Mouse (Mus musculus): Measurements from ENCODE around the gene 1700029P11Rik.

1700029P11Rik gene

GRCm38 (mm10) chr15:81980321-81980720 is at the start of gene 1700029P11Rik:
Gene 1700029P11Rik (plus strand): TSS chr15:81980540.
- DNase-seq, result no peak

DNA sequence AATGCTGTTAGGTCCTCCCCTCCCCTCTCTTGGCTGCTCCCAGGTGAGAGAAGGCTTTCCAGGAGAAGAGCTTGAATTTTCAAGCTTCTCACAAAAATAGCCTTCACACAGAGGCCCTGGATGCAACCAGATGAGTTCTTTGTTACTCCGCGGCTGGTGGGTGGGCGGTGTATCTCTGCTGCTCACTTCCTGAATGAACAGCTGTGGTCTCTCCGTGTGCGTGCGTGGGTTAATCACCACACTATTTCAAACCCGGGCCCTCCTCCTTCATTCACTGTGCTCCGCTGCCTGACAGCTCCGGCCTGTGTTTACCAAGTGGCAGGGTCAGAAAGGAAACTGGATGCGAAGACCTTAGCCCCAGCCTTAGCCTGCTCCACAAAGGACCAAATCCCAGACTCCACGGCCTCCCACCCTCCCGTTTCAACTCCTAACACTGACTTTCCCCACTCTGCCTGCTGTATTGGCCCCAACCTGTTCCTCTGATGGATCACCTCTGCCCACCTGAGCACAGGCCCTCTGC is 47.3 kb upstream of the 1700029P11Rik start:
- DNase-seq, result no peak

GRCm38 (mm10) chr15:81933986-81934385 is 46.4 kb upstream of the 1700029P11Rik start:
- DNase-seq, result no peak

- DNase-seq, result no peak
Measured at GRCm38 (mm10) chr15:81935869-81936637, 44.3 kb upstream of the 1700029P11Rik start.

DNA sequence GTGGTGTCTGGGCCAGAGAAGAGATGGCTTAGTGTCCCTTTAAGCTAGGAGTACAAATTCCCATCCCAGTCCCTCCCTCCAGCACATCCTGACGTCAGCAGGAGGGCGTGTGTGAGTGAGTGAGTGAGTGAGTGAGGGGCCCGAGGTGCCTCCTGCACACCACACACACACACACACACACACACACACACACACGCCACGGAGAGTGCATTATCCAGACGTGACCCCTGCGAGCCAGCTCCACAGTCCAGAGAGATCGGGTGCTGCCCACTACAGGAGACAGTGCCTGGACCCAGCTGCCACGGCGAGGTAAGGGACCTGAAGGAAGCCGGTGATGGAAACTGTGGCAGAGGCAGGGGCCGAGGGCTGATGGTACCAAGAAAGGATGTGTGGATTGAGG is 43.7 kb upstream of the 1700029P11Rik start, which contains the start of gene Csdc2:
Gene Csdc2 (plus strand): TSS at position 81 of the 400 bp plus-strand sequence.
- DNase-seq, result peak; percentile 80 to 81

- DNase-seq, result peak; percentile 62 to 69
Measured at GRCm38 (mm10) chr15:81937098-81937972, 43.0 kb upstream of the 1700029P11Rik start.

DNA sequence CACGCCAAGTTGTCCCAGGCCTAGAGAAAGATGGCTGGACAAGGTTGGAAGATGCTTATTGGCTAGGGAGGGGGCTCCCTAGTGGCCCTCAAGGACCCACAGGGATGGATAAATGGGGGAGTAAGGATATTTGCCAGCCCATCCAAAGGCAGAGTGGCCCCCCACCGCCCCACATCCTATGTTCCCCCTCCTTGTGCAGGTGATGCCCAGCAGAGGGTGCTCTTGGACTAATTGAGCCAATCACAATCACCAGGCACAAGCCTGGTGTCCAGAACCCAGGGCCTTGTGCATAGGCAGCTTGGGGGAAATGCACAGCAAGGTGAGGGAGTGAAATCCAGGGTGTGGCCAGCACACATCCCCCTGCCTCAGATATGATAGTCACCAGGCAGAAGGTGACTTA is 42.1 kb upstream of the 1700029P11Rik start:
- peak; percentile 75 to 85 for DNase-seq

DNA sequence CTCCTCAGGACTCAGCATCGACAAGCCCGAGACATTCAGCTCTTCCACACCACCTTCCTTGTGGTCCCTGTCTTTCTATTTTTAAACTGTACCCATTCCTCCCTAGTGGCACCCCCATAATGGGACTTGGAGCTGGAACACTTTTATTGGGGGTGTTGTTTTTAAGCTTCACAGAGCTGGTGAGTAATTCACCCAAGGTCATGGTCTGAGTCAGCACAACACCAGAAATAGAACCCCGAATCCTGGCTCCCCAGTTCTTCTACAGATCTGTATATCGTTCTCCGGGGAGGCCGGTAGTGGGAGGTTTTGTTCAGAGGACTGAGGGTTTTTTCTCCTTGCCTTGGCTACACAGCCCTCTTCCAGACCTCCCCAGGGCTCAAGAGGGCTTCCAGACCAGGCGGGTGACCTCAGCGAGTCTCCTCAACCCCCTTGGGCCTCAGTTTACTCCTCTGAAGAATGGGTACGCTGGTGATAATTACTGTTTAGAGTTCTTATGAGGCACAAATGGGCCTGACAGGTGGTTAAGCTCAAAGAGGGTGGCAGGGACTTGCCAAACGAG is 41.1 kb upstream of the 1700029P11Rik start:
- DNase-seq, result no peak

- DNase-seq, result no peak
Measured at GRCm38 (mm10) chr15:81939774-81940173, 40.6 kb upstream of the 1700029P11Rik start.

GRCm38 (mm10) chr15:81940219-81940618 is 40.1 kb upstream of the 1700029P11Rik start:
- DNase-seq, result no peak

DNA sequence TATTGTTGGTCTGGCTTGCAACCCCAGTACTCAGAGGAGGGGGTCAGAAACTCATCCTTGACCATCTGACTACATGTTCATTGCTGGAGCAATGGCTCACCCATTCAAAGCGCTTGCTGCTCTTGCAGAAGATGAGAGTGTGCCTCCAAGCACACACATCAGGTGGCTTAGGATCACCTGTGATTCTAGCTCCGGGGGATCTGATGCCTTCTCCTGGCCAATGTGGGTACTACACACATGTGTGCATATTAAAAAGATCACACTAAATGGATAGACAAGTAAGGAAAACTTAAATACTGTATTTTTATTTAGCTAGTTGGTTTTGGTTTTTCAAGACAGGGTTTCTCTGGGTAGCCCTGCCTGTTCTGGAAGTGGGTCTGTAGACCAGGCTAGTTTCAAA is 39.3 kb upstream of the 1700029P11Rik start:
- no peak for DNase-seq

- DNase-seq, result no peak
Measured at GRCm38 (mm10) chr15:81943176-81943749, 37.1 kb upstream of the 1700029P11Rik start.

GRCm38 (mm10) chr15:81949076-81949475 is 31.3 kb upstream of the 1700029P11Rik start:
- DNase-seq, result no peak

- DNase-seq, result no peak
Measured at GRCm38 (mm10) chr15:81949476-81950131, 30.7 kb upstream of the 1700029P11Rik start.

DNA sequence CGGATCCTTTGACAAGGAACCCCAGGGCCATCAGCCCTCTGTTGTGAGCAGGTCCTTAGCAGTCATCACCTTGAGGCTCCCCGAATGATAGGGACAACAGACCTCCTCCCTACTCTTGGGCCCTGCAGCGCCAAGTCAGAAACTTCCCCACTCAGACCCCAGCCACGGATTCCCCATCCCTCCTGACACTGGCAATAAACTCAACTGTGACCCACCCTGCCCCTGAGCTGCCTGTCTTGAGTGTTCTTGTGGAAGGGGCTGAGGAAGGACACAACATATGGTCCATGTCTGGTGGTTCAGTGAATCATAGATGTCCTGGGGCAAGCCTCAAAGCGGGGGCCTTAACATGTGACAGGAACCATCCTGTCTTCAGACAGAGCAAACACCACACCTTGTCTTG is 29.6 kb upstream of the 1700029P11Rik start:
- DNase-seq, result no peak

DNA sequence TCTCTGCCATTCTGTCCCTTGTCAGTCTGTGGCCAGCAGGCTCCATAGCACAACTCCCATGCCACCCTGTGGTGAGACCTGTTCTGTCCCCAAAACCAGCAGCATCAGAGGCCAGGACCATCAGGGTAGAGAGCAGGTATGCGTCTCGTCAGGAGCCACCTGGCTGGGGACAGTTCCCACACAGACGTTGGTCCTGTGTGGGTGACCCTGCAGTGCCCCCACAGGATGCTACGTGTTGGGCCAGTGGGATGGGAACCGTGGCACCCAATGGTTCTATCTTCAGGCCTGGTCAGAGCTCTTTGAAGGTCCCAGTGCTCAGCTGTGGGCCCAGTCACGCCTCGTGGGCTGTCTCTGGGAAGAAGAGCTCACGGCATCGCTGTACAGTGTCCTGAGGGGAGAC is 29.2 kb upstream of the 1700029P11Rik start:
- DNase-seq, result no peak

- DNase-seq, result no peak
Measured at GRCm38 (mm10) chr15:81952310-81952709, 28.0 kb upstream of the 1700029P11Rik start.

GRCm38 (mm10) chr15:81954151-81954583 is 26.2 kb upstream of the 1700029P11Rik start:
- peak; percentile 72 to 85 for DNase-seq

DNA sequence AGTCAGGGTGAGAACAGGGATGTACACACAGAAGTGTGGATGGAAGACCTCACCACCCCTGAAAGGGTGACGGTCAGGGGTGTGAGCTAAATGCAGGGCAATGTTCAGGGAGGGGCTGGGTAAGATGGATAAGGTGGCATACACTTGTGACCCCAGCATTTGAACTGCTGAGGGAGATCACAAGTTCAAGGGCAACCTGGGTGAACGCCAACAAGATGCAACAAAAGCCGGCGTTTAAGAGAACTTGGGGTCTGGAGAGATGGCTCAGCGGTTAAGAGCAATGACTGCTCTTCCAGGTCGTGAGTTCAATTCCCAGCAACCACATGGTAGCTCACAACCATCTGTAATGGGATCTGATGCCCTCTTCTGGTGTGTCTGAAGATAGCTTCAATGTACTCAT is 25.6 kb upstream of the 1700029P11Rik start:
- DNase-seq, result no peak

GRCm38 (mm10) chr15:81955414-81955813 is 24.9 kb upstream of the 1700029P11Rik start:
- no peak for DNase-seq

DNA sequence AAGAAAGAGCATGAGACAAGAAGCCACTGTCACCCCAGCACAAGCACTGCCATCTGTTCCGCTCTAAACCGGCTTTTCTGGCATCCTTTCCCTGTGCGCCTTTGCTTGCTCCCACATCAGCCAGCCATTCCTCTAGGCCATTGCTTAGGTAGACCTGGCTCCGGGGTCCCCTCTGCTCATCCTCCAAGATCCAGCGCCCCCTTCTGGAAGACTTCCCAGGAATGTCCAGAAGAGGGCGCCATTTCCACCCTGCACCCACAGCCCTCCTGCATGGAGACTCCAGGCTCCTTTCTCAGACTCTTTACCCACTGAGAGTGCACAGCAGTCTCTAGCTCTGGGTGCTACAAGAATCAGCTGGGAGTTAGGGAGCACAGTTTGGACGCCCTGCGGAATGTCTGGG is 23.9 kb upstream of the 1700029P11Rik start:
- peak; percentile 65 to 77 for DNase-seq

DNA sequence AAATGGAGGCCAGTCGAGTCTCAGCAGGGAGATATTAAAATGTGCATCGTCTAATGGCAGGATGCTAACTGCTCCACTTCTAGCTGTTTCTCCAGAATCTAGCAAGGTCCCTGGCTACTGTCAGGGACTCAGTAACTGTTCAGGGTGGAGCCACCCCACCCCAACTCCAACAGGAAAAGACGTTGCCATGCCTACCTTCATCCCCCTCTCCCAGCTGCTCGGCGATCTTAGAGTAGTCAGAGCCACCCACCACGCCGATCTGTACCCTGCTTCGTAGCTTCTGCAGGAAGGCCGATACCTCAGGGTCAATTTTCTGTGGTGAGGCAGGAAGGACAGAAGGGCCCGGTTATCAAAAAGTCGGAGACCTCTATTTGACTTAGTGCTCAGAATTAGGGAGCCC is 22.7 kb upstream of the 1700029P11Rik start:
- no peak for DNase-seq
